Mouse (Mus musculus) spleen, adult 2 months (tissue): ENCODE measurements at regions not wholly inside any gene's neighbourhood (a gene's known extent, or its start where the extent isn't known, plus 50 kb on each side); places are given as distances from the start of the nearest gene placed in this dataset.

ENCODE experiments used
- CTCF ChIP-seq: fragments of 200-500 bp; IDR thresholded peaks from 2 replicates; pipeline ENCODE4 v1.5.1; 2011; ENCODE audit warnings: mild to moderate bottlenecking, inconsistent platforms; ENCODE audit not compliant: insufficient read depth, insufficient read length, insufficient replicate concordance; ENCODE audit errors: extremely low read depth
- POLR2A ChIP-seq: fragments of 200-500 bp; IDR thresholded peaks from 2 replicates; pipeline ENCODE4 v1.6.1; 2011; ENCODE audit warnings: low read depth, low read length, inconsistent platforms

DNA sequence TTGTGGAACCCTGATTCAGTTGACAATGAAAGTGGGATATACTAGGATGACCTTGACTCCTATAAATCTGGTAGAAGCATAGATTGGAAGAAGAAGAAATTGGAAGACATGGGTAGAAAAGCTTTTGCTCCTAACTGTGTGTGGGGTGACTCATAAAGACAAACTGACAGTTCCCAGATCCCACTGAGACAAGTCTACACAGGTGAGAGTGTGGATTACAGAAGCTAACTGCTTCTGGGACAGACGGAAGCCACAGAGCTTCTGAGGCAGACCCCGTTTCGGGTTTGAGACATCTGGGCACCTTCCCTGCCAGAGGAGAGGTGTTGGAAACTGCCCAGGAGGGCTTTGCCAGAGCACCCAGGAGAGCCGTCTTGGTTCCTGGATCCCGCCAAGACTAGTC lies 204.7 kb upstream of the Fam98a start:
- TF ChIP-seq CTCF (no peak), POLR2A (no peak)
